Comparison of ENCODE assay signal across 9 mouse cellular contexts in the genomic region with DNA sequence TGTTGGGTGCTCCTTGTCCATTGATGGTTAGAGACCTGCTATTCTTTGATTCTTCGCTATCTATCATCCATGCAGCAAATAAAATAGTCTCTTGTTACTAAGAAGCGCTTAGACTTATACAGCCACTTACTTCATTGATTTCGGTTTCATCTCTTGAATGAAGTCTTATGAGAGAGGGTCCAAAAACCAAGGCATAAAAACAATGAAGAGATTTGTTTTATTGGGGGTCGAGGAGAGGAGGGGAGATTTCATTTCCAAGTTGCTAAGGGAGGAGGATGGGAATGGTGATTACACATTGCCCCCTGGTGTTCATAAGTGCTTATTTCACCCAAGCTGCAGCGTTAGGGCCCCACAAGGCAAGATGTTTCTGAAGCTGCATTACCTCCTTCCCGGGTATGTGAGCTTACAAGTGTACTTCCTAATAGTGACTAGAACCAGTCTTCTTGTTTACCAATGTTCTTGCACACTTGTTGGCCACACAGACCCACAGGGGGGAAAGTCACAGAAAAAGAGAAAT.
DNase-seq lines count a peak whose midpoint lies in the region; ATAC-seq lines count a peak whose summit lies in the region.
"Had no signal": no experiment of that assay in that cellular context is flagged by ENCODE, and none has a peak within 500 bp of the region (broad histone marks: within the 10 kb centered on the region; RNA-seq: fewer than 3 reads in every experiment).

No protein-coding gene starts in this region.

- peak; percentile 15 to 28 for DNase-seq in adrenal gland, postnatal 36 days
- no peak for DNase-seq in adrenal gland, postnatal 4 days (ENCODE audit: low spot score in 2 of 2)
- DNase-seq in thymus, postnatal 0 days (ENCODE audit: low spot score) = peak; percentile 25
- no peak for DNase-seq in thymus, adult 18-20 months
- DNase-seq in forebrain, embryonic 11.5 days (ENCODE audit: low spot score) = peak; percentile 74
- DNase-seq in kidney, postnatal 36 days = peak; percentile 21 to 40
- peak; percentile 65 for DNase-seq in mesoderm, embryonic 11.5 days (ENCODE audit: low read depth, low spot score)

- no peak overlapping the region for H3K27ac ChIP-seq in forebrain, embryonic 11.5 days (ENCODE audit: low read depth, low read length)
- H3K27ac ChIP-seq: neural tube, embryonic 12.5 days had no signal

- H3K9ac ChIP-seq in forebrain, embryonic 11.5 days (ENCODE audit: low read length) = no peak overlapping the region
- H3K9ac ChIP-seq: neural tube, embryonic 12.5 days had no signal

- 41% methylated on average over 6 of the region's 6 CpGs for WGBS in forebrain, embryonic 11.5 days

- H3K27me3 ChIP-seq in forebrain, embryonic 11.5 days (ENCODE audit: control insufficient read depth, insufficient read depth, low read length) = no peaks in the 10 kb centered on the region

- no peaks in the 10 kb centered on the region for H3K36me3 ChIP-seq in forebrain, embryonic 11.5 days (ENCODE audit: control insufficient read depth, insufficient read depth, low read length)
- H3K36me3 ChIP-seq: neural tube, embryonic 12.5 days had no signal

- no peaks in the 10 kb centered on the region for H3K9me3 ChIP-seq in forebrain, embryonic 11.5 days (ENCODE audit: control insufficient read depth, low read length)
- H3K9me3 ChIP-seq: neural tube, embryonic 12.5 days had no signal

- H3K4me2 ChIP-seq in forebrain, embryonic 11.5 days (ENCODE audit: low read depth, low read length, severe bottlenecking) = no peak overlapping the region
- H3K4me2 ChIP-seq: neural tube, embryonic 12.5 days had no signal

- peak; percentile 32; the same call in 1 of the 2 replicates for ATAC-seq in forebrain, embryonic 11.5 days (replicated peaks; ENCODE audit: low FRiP score)
- no peak for ATAC-seq in erythroblast, adult 5-6 weeks (replicated peaks; ENCODE audit: low FRiP score, poor library complexity, severe bottlenecking)

- H3K4me1 ChIP-seq in forebrain, embryonic 11.5 days (replicated peaks; ENCODE audit: control insufficient read depth, insufficient read depth, low read length) = peaks cover 8% of the 10 kb centered on the region

- H3K4me3 ChIP-seq in forebrain, embryonic 11.5 days (ENCODE audit: low read depth, low read length) = no peak overlapping the region
- H3K4me3 ChIP-seq: neural tube, embryonic 12.5 days had no signal

Comparison
In these comparisons a context has a peak if more than half of its experiments do, and no peak if none do; other contexts are left out.
1. DNase-seq: peak in adrenal gland, postnatal 36 days (2 of 2), thymus, postnatal 0 days (single experiment), forebrain, embryonic 11.5 days (single experiment), kidney, postnatal 36 days (2 of 2) and mesoderm, embryonic 11.5 days (single experiment); none in adrenal gland, postnatal 4 days (0 of 2) and thymus, adult 18-20 months (0 of 2).